Mouse (Mus musculus) embryonic facial prominence, embryonic 10.5 days (tissue): ENCODE data around the gene Copz1. TPM values are rescaled to one million over a fixed set of nuclear protein-coding genes. Genes with fewer than 3 reads are reported as not detected.
"Not testable (repeated sequence)": the region's sequence is repeated elsewhere in the genome, so short reads cannot be mapped to it uniquely, and the experiment has no call there.

Experiments
- DNase-seq: peaks from one replicate; pipeline ENCODE4 v3.0.0-alpha.2; 2017; ENCODE audit warnings: low spot score
- H3K27ac ChIP-seq: fragments of 300-500 bp; sonication (generic); replicated peaks from 2 replicates; pipeline ENCODE4 v1.5.1; 2016; ENCODE audit warnings: mild to moderate bottlenecking
- H3K27me3 ChIP-seq: fragments of 300-500 bp; sonication (generic); replicated peaks from 2 replicates; pipeline ENCODE4 v1.6.1; 2016; ENCODE audit warnings: low read depth, mild to moderate bottlenecking; ENCODE audit not compliant: poor library complexity, severe bottlenecking
- H3K36me3 ChIP-seq: fragments of 300-500 bp; sonication (generic); replicated peaks from 2 replicates; pipeline ENCODE4 v1.6.1; 2016; ENCODE audit warnings: mild to moderate bottlenecking, moderate library complexity
- H3K4me1 ChIP-seq: fragments of 300-500 bp; sonication (generic); 2 replicates; pipeline ENCODE4 v1.6.1; 2016
- H3K4me3 ChIP-seq: fragments of 300-500 bp; sonication (generic); 2 replicates; pipeline ENCODE4 v1.5.1; 2016; ENCODE audit warnings: mild to moderate bottlenecking, moderate library complexity
- H3K9me3 ChIP-seq: fragments of 300-500 bp; sonication (generic); 2 replicates; pipeline ENCODE4 v1.6.1; 2016; ENCODE audit warnings: mild to moderate bottlenecking
- WGBS: fragments of 180-500 bp; shearing (Covaris S2); methylation state at CpG from one replicate; pipeline ENCODE4 v1.1.7; 2016; 5-methylcytosine and 5-hydroxymethylcytosine counted together
- polyA plus RNA-seq: library from polyadenylated mRNA; unstranded; fragments of >200 nt; fragmentation: Nextera tagmentation; extraction: Ambion mirVana; gene quantifications from 2 replicates; pipeline ENCODE4 v1.2.1, GENCODE M21; 2016

The Copz1 gene
- polyA plus RNA-seq, result 281 and 285 TPM in 2 replicates

DNA sequence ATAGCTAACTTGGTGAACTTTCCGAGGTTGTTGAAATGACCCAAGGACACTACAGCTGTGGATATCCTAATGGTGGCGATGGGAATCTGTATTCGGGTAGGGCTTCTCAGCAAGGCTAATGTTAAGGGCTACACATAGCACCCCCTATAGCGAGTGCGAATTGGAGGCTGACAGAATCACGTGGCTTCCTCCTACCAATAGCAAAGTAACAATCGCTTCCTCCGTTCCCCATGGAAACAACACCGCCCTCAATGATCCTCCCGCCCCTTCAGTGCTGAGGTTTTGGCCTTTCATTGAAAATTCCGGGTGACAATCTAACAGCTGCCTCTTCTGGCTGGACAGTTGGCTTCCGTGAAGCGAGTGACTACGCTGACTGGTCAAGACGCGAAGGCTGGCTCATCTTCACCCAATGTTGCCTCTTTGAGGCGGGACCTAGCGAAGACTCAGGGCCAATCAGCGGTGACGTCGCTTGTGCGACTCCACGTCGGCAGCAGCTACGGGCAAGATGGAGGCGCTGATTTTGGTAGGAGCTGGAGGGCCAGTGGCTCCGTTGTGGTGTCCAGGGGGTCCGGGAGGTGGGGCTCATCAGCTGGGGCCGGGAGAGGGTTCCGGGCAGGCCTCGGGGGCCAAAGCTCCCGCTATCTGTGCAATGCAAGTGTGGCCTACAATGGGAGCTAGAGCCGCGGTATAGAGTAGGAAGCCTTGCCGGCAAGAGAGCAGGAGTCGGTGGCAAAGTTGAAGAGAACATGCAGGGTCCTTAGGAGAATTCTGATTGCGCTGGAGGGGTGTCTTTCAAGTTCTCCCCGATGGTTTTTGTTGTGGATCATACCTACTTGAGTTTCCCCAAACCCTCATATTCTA is at the start of gene Copz1:
Copz1 (plus strand) TSS at position 296 of the 861 bp plus-strand sequence.
- no peaks in the 10 kb centered on the region for H3K36me3 ChIP-seq
- peak within 1 kb of the TSS; percentile 89 for H3K27ac ChIP-seq
- WGBS, result under 1% methylated on average over 38 of the region's 38 CpGs
- H3K9me3 ChIP-seq, result no peaks in the 10 kb centered on the region
- peak; percentile 96 for DNase-seq
- peak within 1 kb of the TSS; percentile 91 for H3K4me3 ChIP-seq
- no peaks in the 10 kb centered on the region for H3K27me3 ChIP-seq
- H3K4me1 ChIP-seq, result peaks cover 23% of the 10 kb centered on the region

DNA sequence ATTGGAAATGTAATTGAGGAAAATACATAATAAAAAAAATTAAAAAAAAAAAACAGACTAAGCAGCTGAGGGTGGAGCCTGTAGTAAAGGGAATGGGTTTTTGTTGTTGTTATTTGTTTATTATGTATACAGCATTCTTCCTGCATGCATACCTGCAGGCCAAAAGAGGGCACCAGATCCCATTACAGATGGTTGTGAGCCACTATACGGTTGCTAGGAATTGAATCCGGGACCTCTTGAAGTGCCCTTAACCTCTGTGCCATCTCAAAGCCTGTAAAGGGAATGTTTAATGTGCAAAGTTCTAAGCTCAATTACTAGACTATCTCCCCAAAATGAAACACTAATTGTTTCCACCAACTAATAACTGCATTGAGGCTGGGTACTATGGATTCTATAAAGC is 48.4 kb upstream of the Copz1 start:
- Histone ChIP-seq H3K27me3 (no peaks in the 10 kb centered on the region), H3K27ac (no peak overlapping the region), H3K4me1 (peaks cover 3% of the 10 kb centered on the region; the same call in 1 of the 2 replicates), H3K4me3 (no peak overlapping the region), H3K9me3 (no peaks in the 10 kb centered on the region), H3K36me3 (peaks cover 51% of the 10 kb centered on the region)
- DNase-seq, result no peak
- 88% methylated on average over 2 of the region's 2 CpGs for WGBS

DNA sequence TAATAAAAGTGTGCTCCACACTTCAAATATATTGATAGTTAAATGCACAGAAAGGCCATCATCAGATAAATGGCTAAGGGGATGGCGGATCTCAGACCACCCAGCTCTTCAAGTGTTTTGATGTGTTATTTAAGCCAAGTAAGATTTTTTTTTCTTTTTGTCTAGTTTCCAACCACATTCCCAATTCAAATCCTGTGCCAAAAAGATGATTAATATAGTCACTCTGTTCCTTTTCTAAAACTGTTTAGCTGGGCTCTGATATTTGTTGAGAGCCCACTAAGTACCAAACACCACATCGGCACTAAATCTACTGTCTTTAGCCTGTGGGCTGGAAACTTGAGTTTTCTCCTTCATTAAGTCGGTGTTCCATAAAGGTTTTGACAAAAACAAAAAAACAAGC is 45.5 kb upstream of the Copz1 start:
- Histone ChIP-seq H3K27me3 (no peaks in the 10 kb centered on the region), H3K27ac (no peak overlapping the region), H3K36me3 (peaks cover 27% of the 10 kb centered on the region), H3K4me1 (no peaks in the 10 kb centered on the region; the same call in 1 of the 2 replicates), H3K4me3 (no peak overlapping the region), H3K9me3 (no peaks in the 10 kb centered on the region)
- no peak for DNase-seq
- 94% methylated on average over 3 of the region's 3 CpGs for WGBS

DNA sequence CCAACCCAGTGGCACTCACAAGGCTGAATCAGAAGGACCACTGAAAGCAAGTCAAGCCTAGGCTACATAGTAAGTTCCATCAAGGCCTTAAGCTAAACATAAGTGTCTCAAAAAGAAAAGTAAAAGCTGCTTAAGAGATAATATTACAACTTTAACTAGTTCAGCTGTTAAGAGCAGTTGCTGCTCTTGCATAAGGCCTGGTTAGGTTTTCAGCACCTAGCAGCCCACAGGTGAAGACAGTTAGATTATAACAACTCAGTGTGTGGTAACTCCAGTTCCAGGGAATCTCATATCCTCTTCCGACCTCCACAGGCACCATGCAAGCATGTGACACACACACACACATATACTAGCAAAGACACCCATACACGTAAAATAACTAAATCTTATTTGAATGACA is 44.9 kb upstream of the Copz1 start:
- Histone ChIP-seq H3K9me3 (no peaks in the 10 kb centered on the region), H3K27ac (no peak overlapping the region), H3K4me1 (no peaks in the 10 kb centered on the region; the same call in 1 of the 2 replicates), H3K27me3 (no peaks in the 10 kb centered on the region), H3K4me3 (no peak overlapping the region), H3K36me3 (peaks cover 24% of the 10 kb centered on the region)
- DNase-seq, result no peak
- WGBS, result 87% methylated on average over 2 of the region's 2 CpGs

DNA sequence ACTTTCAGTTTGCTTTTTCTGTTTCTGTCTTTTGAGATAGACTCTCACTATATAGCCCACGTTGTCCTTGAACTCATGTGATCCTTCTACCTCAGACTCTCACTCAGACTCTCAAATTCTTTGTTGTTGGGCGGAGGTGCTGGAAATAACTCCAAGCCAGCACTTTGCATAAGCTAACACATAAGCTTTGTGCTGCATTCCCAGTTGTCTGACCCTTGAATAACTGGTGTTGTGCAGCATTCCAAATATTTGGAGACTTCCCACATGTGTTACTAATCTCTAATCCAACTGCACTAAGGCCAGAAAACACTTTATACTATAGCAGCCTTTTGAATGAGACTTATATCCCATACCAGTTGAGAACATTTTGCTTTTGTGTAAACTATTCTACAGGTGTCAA is 43.6 kb upstream of the Copz1 start:
- H3K9me3 ChIP-seq, result no peaks in the 10 kb centered on the region
- no peak overlapping the region for H3K4me3 ChIP-seq
- no peak for DNase-seq
- no peaks in the 10 kb centered on the region for H3K27me3 ChIP-seq
- WGBS, result 86% methylated on average over 2 of the region's 2 CpGs
- H3K27ac ChIP-seq, result no peak overlapping the region
- peaks cover 20% of the 10 kb centered on the region for H3K36me3 ChIP-seq
- no peaks in the 10 kb centered on the region; the same call in 1 of the 2 replicates for H3K4me1 ChIP-seq

DNA sequence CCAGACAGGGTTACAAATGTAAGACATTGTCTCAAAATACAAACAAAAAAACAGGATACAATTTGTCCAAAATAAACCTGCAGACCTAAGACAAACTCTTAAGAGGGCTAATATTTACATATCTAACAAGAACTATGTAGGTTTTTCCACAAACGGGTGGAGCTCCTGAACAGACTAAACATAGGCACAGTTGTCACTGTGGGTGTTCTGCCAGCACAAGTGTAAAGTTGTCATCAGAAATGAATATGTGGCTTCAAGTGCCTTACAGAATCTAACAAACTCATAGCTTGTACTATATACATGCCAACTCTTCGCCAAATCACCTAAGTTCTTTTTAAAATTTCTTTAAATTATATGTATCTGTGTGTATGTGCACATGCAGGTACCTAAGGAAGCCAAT is 39.4 kb upstream of the Copz1 start:
- 93% methylated on average over 2 of the region's 2 CpGs for WGBS
- H3K4me1 ChIP-seq, result peaks cover 4% of the 10 kb centered on the region

DNA sequence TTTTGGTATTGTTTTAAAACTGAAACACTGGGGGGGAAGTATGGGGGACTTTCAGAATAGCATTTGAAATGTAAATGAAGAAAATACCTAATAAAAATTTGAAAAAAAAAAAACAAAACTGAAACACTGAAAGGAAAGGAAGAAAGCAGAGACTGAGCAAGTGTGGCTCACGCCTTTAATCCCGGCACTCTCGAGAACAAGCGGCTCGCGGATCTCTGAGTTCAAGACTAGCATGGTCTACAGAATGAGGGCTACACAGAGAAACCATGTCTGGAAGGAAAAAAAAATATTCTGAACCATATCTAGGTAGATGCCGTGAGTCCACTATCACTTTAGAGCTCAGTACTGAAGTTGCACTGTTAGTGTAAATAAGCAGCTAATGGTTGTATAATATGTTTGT is 35.2 kb upstream of the Copz1 start:
- Histone ChIP-seq H3K4me3 (no peak overlapping the region), H3K27ac (no peak overlapping the region), H3K4me1 (peaks cover 15% of the 10 kb centered on the region), H3K27me3 (no peaks in the 10 kb centered on the region), H3K9me3 (peaks cover 2% of the 10 kb centered on the region; the same call in 1 of the 2 replicates), H3K36me3 (peaks cover 60% of the 10 kb centered on the region)
- no peak for DNase-seq
- 94% methylated on average over 7 of the region's 7 CpGs for WGBS

More for the DNA sequence above, 39.4 kb upstream of the Copz1 start:
- Histone ChIP-seq H3K27ac (no peak overlapping the region), H3K4me3 (no peak overlapping the region), H3K9me3 (peaks cover 2% of the 10 kb centered on the region; the same call in 1 of the 2 replicates), H3K36me3 (peaks cover 47% of the 10 kb centered on the region), H3K27me3 (no peaks in the 10 kb centered on the region)
- DNase-seq, result no peak

DNA sequence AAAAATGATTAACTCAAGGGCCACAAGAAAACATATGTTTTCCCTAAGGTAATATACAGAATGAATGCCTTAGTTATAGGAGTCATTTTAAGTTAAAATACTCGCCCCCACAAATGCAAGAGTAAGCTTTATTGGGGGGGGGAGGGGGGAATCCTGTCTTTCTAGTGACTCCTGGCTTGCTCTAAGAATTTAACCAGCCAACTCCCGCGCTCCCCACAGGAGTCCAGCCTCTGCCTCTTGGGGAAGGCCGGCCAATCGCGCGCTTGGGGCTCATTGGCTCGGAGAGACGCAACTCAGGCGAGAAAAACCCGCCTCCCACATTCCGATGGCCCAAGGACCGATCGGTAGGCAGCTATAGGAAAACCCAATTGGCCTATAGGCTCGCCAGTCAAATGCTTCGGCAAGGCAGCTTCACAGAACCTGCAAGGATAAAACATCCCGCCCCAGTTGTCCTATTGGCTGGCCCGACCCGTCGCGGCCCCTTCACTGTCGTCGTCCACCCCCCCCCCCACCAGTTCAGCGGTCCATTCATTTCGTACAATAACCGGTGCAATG is 33.3 kb upstream of the Copz1 start:
- peak overlapping the region; percentile 81 for H3K4me3 ChIP-seq
- peak overlapping the region; percentile 98 for H3K27ac ChIP-seq
- peaks cover 68% of the 10 kb centered on the region for H3K36me3 ChIP-seq
- H3K27me3 ChIP-seq, result no peaks in the 10 kb centered on the region
- DNase-seq, result peak; percentile 96
- WGBS, result under 1% methylated on average over 26 of the region's 26 CpGs
- peaks cover 2% of the 10 kb centered on the region; the same call in 1 of the 2 replicates for H3K9me3 ChIP-seq
- H3K4me1 ChIP-seq, result peaks cover 32% of the 10 kb centered on the region

DNA sequence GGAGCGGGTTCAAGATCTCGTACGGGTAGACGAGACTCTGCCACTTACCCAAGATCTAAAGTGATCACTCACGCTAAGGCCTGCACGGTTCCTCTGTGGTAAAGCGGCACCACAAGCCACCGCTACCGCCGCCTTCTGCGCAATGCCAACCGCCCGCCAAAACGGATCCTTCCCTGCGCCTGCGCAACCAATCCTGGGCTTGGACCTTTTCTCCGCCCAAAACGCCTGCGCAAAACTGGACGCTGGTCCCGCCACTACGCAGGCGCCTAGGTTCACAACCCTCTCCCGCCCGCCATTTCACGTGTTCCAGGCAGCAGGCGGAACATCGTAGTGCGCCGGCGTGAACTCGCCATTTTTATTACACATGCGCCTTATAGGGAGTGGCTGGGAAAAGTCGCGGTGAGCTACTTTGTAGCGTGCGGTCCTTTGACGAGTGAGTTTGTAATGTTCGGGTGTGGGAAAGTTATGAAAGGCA is 32.8 kb upstream of the Copz1 start, which contains the start of gene Cbx5:
Cbx5 (minus strand) TSS at position 132 of the 475 bp plus-strand sequence.
- peaks cover 32% of the 10 kb centered on the region for H3K4me1 ChIP-seq
- under 1% methylated on average over 39 of the region's 39 CpGs for WGBS
- H3K9me3 ChIP-seq, result peaks cover 2% of the 10 kb centered on the region; the same call in 1 of the 2 replicates
- H3K27ac ChIP-seq, result peak within 1 kb of the TSS; percentile 98
- peak within 1 kb of the TSS; percentile 81 for H3K4me3 ChIP-seq
- no peaks in the 10 kb centered on the region for H3K27me3 ChIP-seq
- H3K36me3 ChIP-seq, result peaks cover 64% of the 10 kb centered on the region
- DNase-seq, result peak; percentile 97

DNA sequence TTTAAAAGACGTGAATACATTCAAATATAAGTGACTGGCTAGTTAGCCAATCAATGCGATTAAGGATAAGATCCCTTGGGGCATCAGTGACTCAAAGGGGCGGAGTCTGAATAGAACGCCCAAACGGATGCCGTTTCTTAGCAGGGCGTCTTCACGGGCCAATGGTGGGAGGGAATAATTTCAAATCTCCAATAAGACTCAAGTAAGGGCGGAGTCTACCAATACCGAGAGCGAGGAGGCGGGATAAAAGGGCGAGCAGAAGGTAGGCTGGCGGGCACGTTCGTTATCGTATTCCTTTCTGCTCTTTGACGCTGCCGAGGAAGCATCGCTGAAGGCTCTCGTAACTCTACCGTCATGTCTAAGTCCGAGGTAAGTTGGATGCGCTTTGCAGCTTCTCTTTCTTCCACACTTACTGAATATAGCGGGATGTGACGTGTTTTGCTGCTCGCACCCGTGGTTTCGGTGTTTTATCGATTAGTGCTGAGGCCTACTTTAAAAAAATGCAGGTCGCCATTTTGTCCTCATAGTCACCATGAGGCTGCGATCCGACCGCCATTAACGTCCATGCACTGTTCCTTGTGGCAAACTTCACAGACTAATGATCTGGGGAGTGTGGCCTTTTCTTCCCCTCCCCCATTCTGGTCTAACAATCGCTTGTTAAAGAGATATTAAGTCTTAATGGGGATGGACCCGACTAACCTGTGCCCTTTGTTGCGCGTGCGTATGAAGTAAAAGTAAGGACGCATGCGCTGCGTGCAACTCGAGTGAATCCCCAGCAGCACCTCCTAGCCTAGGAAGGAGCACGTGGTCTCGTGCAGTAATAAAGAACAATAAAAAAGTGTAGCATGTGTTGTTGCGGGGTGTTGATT is 32.1 kb upstream of the Copz1 start, which contains the start of gene Hnrnpa1:
Hnrnpa1 (plus strand) TSS at position 273 of the 869 bp plus-strand sequence.
- Histone ChIP-seq H3K27me3 (no peaks in the 10 kb centered on the region), H3K27ac (peak within 1 kb of the TSS; percentile 98), H3K9me3 (0 out of 2 replicates have a peak, but pooled peaks cover 2% of the 10 kb centered on the region), H3K36me3 (peaks cover 64% of the 10 kb centered on the region), H3K4me3 (peak within 1 kb of the TSS; percentile 81), H3K4me1 (peaks cover 34% of the 10 kb centered on the region)
- under 1% methylated on average over 47 of the region's 47 CpGs for WGBS
- peak; percentile 93 for DNase-seq

DNA sequence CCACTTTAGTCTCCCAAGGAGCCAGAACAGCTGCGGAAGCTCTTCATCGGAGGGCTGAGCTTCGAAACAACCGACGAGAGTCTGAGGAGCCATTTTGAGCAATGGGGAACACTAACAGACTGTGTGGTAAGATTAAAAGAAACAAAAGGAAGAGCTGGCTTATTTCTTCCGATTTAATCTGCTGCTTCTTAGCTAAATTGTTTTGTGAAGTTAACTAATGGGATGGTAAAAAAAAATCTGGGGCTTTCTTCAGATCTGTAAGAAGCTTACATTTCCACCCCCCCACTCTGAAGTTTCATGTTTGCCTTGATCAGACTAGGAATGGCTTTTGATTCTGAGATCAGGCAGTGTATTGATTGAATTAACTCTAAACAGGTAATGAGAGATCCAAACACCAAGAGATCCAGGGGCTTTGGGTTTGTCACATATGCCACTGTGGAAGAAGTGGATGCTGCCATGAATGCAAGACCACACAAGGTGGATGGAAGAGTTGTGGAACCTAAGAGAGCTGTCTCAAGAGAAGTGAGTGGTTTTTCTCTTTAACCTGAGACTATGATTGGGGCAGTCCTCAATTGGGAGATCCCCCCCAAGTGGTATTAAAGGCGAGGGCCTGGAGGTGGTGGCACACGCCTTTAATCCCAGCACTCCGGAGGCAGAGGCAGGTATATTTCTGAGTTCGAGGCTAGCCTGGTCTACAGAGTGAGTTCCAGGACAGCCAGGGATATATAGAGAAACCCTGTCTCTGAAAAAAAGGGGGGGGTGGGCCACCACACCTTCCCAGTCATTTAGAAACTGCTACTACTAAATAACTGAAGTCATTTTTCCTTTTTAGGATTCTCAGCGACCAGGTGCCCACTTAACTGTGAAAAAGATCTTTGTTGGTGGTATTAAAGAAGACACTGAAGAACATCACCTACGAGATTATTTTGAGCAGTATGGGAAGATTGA is 31.2 kb upstream of the Copz1 start:
- WGBS, result 15% methylated on average over 12 of the region's 12 CpGs
- peak overlapping the region; percentile 98 for H3K27ac ChIP-seq
- peaks cover 64% of the 10 kb centered on the region for H3K36me3 ChIP-seq

More for the DNA sequence above, 31.2 kb upstream of the Copz1 start:
- not testable (repeated sequence) for H3K9me3 ChIP-seq, H3K27me3 ChIP-seq, DNase-seq
- Histone ChIP-seq H3K4me3 (peak overlapping the region; percentile 81), H3K4me1 (peaks cover 34% of the 10 kb centered on the region)
